Mouse (Mus musculus) kidney, adult 2 months (tissue): Measurements from ENCODE around the gene Ilvbl.

Experiments
- CTCF ChIP-seq: fragments of 200-500 bp; conservative IDR thresholded peaks from 2 replicates; pipeline ENCODE4 v1.5.1; 2011; ENCODE audit warnings: low read depth, mild to moderate bottlenecking, control low read depth, low read length, moderate library complexity, mixed read lengths; ENCODE audit not compliant: insufficient read depth, insufficient read length
- POLR2A ChIP-seq: fragments of 200-500 bp; IDR thresholded peaks from one replicate; pipeline ENCODE4 v1.6.1; 2011; ENCODE audit warnings: low read depth, low read length, control low read depth

GRCm38 (mm10) chr10:78593736-78594135 is 19.6 kb downstream of the Ilvbl start:
- TF ChIP-seq POLR2A (no peak), CTCF (no peak)
